Mouse (Mus musculus) central nervous system, embryonic 18 days (tissue): ENCODE data around the gene Zfp955a. TPM values are rescaled to one million over a fixed set of nuclear protein-coding genes. Genes with fewer than 3 reads are reported as not detected.

ENCODE experiments used
- polyA plus RNA-seq: library from polyadenylated mRNA; depleted of rRNA; stranded (reverse); fragments of >200 nt; gene quantifications from 2 replicates; pipeline ENCODE4 v1.2.3, GENCODE M21; 2012; rRNA removed

The Zfp955a gene
- polyA plus RNA-seq: 11.1 and 11.7 TPM in 2 replicates

GRCm38 (mm10) chr17:33254530-33255318, at the start of gene Zfp955a:
Zfp955a (minus strand) TSS chr17:33255145.

DNA sequence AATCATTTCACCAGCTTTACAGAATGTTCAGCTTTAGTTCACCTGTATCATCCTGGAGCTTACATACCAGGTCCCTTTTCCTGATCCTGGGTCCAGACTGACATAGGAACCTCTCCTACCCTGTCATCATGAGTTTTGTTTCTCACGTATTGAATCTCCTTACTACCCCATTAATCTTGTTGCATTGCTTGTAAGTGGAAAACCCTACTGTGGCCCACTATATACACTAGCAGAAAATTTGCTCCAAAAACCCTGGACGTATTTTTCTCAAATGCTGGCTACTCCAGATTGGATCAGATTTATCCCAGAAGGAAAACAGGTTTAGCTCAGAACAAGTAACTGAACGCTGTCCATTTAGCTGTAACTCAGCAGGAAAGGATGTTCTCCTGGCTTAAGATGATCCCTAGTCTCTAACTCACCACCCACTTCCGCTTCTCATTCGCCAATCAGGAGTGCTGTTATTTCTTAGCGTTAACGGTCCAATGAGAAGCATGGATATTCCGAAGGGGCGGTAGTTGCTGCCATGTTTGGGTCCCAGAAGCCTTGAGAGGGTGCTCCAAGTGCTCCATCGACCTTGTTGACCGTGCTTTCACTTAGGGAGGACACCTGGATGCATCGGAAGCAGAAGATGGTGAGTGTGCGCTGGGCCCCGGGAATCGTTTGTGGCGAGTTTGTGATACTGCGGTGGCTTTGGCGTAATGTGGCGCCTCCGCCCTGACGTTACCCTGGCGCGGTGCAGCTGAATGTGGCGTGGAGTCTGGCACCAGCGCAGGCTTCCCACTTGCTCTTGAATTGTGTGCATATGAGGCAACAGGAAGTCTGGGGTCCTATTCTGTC, 34.3 kb upstream of the Zfp955a start, which contains the start of gene Zfp955b:
TSS of gene Zfp955b (plus strand) at position 506 of the 837 bp plus-strand sequence.

DNA sequence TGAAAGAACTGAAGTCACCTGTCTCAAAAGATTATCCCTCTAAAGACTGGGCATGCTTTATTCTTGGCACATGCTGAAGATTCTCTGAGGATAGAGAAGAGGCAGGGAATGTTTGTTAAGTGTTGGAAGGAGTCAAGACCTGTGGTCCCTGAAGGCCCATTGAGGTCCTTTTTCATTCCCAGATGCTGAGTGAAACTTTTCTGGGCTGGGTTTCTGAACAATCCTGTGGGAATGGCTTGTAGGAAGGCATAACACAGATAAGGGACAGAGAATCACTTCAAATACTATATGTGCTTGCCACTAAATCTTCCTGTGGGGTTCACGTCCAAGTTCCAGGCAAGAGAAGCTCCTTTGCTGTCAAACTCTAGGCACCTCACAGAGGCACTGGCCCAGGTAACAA, 9.4 kb upstream of the Zfp955a start, which contains the start of gene Olfr63:
TSS of gene Olfr63 (plus strand) at position 301 of the 400 bp plus-strand sequence.

GRCm38 (mm10) chr17:33221590-33221989, 33.4 kb downstream of the Zfp955a start, which contains the start of gene Olfr1564:
Olfr1564 (minus strand) TSS chr17:33221690.

GRCm38 (mm10) chr17:33191002-33191401, 63.9 kb downstream of the Zfp955a start, which contains the start of gene Olfr239:
Olfr239 (plus strand) TSS chr17:33191302.

Other genes starting within 250 kb of the Zfp955a start
- gene Zfp763, start 221.7 kb downstream of the Zfp955a start, polyA plus RNA-seq: 14.8 and 15.6 TPM in 2 replicates
- gene 4921501E09Rik, start 187.1 kb downstream of the Zfp955a start, polyA plus RNA-seq: not detected in 2 replicates
- 18.3 and 21.0 TPM in 2 replicates for gene Zfp563, start 165.8 kb downstream of the Zfp955a start, polyA plus RNA-seq
- 0.44 and 0.59 TPM in 2 replicates for gene Morc2b, start 115.5 kb downstream of the Zfp955a start, polyA plus RNA-seq
- 0.01 TPM in 1 of 2 replicates, not detected in the other for gene Olfr55, start 86.7 kb downstream of the Zfp955a start, polyA plus RNA-seq
- not detected in 2 replicates for gene Olfr239, start 63.8 kb downstream of the Zfp955a start, polyA plus RNA-seq
- gene Olfr1564, start 33.5 kb downstream of the Zfp955a start, polyA plus RNA-seq: 0.33 and 0.41 TPM in 2 replicates
- gene Olfr63, start 9.5 kb upstream of the Zfp955a start, polyA plus RNA-seq: not detected in 2 replicates
- gene Zfp955b, start 34.4 kb upstream of the Zfp955a start, polyA plus RNA-seq: 13.2 and 13.4 TPM in 2 replicates
- gene Zfp81, start 103.7 kb upstream of the Zfp955a start, polyA plus RNA-seq: 19.7 and 20.0 TPM in 2 replicates
- gene Zfp101, start 139.5 kb upstream of the Zfp955a start, polyA plus RNA-seq: 10.6 and 11.8 TPM in 2 replicates
- 0.05 and 0.12 TPM in 2 replicates for gene Actl9, start 177.8 kb upstream of the Zfp955a start, polyA plus RNA-seq